Mouse (Mus musculus): ENCODE data around the gene Chl1. TPM values are rescaled to one million over a fixed set of nuclear protein-coding genes. Genes with fewer than 3 reads are reported as not detected.

Chl1 gene
- polyA plus RNA-seq, 1 experiment: 51.9 TPM

DNA sequence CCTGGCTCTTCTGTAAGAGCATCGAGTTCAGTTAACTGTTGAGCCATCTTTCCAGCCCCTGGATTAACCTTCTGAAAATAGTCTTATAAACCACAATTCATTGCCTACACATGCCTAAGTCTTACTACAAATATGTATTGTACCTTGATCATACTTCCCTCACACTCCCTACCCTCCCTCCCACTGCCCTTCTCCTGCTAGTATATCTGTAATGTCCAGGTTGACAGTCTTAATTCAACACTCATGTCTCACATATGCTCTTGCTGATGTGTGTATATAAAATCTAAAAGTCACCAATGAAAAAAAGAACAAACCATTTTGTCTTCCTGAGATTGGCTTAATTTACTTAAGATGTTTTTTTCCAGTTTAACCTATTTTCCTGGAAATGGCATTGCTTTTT, 189.1 kb downstream of the Chl1 start:
- Histone ChIP-seq H3K4me1 (ENCODE audit: control insufficient read depth, insufficient read depth, low read length) (no peaks in the 10 kb centered on the region), H3K27me3 (ENCODE audit: control insufficient read depth, insufficient read depth, low read length) (no peaks in the 10 kb centered on the region), H3K27ac (ENCODE audit: insufficient read depth, low read length) (no peak overlapping the region), H3K4me3 (replicated peaks; ENCODE audit: insufficient read depth, low read depth, low read length) (no peak overlapping the region)
- DNase-seq: no peak
- TF ChIP-seq CTCF (IDR thresholded peaks at IDR 0.05; ENCODE audit: borderline replicate concordance, insufficient read depth, low read depth, low read length): no peak
- 100% methylated on average over 1 of the region's 1 CpGs for WGBS

DNA sequence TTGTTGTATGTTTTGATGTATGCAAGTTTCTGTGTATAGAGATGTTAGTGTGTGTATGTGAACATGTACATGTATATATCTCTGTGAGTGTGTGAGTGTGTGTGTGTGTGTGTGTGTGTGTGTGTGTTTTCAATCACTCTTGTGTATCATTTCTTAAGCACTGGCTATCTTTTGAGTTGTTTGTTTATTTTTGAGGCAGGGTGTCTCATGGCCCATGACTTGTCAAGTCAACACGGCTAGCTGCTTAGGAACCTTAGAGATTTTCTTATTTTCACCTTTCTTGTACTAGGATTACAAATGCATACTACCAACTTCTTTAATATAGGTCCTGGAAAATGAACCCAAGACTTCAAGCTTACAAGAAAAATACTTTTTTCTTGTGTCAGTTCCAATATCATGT, 189.5 kb downstream of the Chl1 start:
- WGBS: 97% methylated on average over 1 of the region's 1 CpGs
- TF ChIP-seq POLR2A (IDR thresholded peaks at IDR 0.05; ENCODE audit: borderline replicate concordance, insufficient read depth, low read length) (no peak), CTCF (IDR thresholded peaks at IDR 0.05; ENCODE audit: borderline replicate concordance, insufficient read depth, low read depth, low read length) (no peak)
- no peak overlapping the region for H3K27ac ChIP-seq (ENCODE audit: insufficient read depth, low read length)
- no peaks in the 10 kb centered on the region for H3K27me3 ChIP-seq (ENCODE audit: control insufficient read depth, insufficient read depth, low read length)
- H3K4me3 ChIP-seq (replicated peaks; ENCODE audit: insufficient read depth, low read depth, low read length): no peak overlapping the region
- DNase-seq: no peak
- no peaks in the 10 kb centered on the region for H3K4me1 ChIP-seq (ENCODE audit: control insufficient read depth, insufficient read depth, low read length)

- TF ChIP-seq CTCF (IDR thresholded peaks at IDR 0.05; ENCODE audit: borderline replicate concordance, insufficient read depth, low read depth, low read length) (no peak), POLR2A (IDR thresholded peaks at IDR 0.05; ENCODE audit: borderline replicate concordance, insufficient read depth, low read length) (no peak)
- no peak overlapping the region for H3K4me3 ChIP-seq (replicated peaks; ENCODE audit: insufficient read depth, low read depth, low read length)
- no peaks in the 10 kb centered on the region for H3K4me1 ChIP-seq (ENCODE audit: control insufficient read depth, insufficient read depth, low read length)
- no peaks in the 10 kb centered on the region for H3K27me3 ChIP-seq (ENCODE audit: control insufficient read depth, insufficient read depth, low read length)
- DNase-seq: no peak
- no peak overlapping the region for H3K27ac ChIP-seq (ENCODE audit: insufficient read depth, low read length)
- 72% methylated on average over 7 of the region's 7 CpGs for WGBS
Observed at GRCm38 (mm10) chr6:103700336-103700735, 189.9 kb downstream of the Chl1 start.

DNA sequence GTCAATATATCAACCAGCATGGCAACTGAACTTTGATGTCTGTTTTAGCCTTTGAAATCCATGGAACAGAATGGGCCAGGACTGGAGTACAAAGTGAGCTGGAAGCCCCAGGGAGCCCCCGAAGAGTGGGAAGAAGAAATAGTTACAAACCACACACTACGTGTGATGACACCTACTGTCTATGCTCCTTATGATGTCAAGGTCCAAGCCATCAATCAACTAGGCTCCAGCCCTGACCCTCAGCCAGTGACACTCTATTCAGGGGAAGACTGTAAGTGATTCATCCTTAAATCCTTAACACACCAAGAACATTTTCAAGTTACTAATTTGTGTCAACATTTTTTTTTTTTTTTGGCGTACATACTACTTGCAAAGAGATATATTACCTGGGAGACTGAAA, 196.0 kb downstream of the Chl1 start:
- no peak for TF ChIP-seq POLR2A (IDR thresholded peaks at IDR 0.05; ENCODE audit: borderline replicate concordance, insufficient read depth, low read length)
- no peak for TF ChIP-seq CTCF (IDR thresholded peaks at IDR 0.05; ENCODE audit: borderline replicate concordance, insufficient read depth, low read depth, low read length)
- no peak for DNase-seq
- no peaks in the 10 kb centered on the region for H3K4me1 ChIP-seq (ENCODE audit: control insufficient read depth, insufficient read depth, low read length)
- H3K27ac ChIP-seq (ENCODE audit: insufficient read depth, low read length): no peak overlapping the region
- H3K4me3 ChIP-seq (replicated peaks; ENCODE audit: insufficient read depth, low read depth, low read length): no peak overlapping the region
- no peaks in the 10 kb centered on the region for H3K27me3 ChIP-seq (ENCODE audit: control insufficient read depth, insufficient read depth, low read length)
- 77% methylated on average over 3 of the region's 3 CpGs for WGBS

- no peak for DNase-seq
- H3K4me1 ChIP-seq (ENCODE audit: control insufficient read depth, insufficient read depth, low read length): no peaks in the 10 kb centered on the region
- TF ChIP-seq CTCF (IDR thresholded peaks at IDR 0.05; ENCODE audit: borderline replicate concordance, insufficient read depth, low read depth, low read length) (no peak), POLR2A (IDR thresholded peaks at IDR 0.05; ENCODE audit: borderline replicate concordance, insufficient read depth, low read length) (no peak)
- no peaks in the 10 kb centered on the region for H3K27me3 ChIP-seq (ENCODE audit: control insufficient read depth, insufficient read depth, low read length)
- no peak overlapping the region for H3K27ac ChIP-seq (ENCODE audit: insufficient read depth, low read length)
- H3K4me3 ChIP-seq (replicated peaks; ENCODE audit: insufficient read depth, low read depth, low read length): no peak overlapping the region
Observed at GRCm38 (mm10) chr6:103739291-103739690, 228.9 kb downstream of the Chl1 start.

GRCm38 (mm10) chr6:103742784-103743183, 232.4 kb downstream of the Chl1 start:
- TF ChIP-seq CTCF (IDR thresholded peaks at IDR 0.05; ENCODE audit: borderline replicate concordance, insufficient read depth, low read depth, low read length) (no peak), POLR2A (IDR thresholded peaks at IDR 0.05; ENCODE audit: borderline replicate concordance, insufficient read depth, low read length) (no peak)
- no peak for DNase-seq
- 29% methylated on average over 3 of the region's 3 CpGs for WGBS
- H3K27me3 ChIP-seq (ENCODE audit: control insufficient read depth, insufficient read depth, low read length): no peaks in the 10 kb centered on the region
- no peak overlapping the region for H3K27ac ChIP-seq (ENCODE audit: insufficient read depth, low read length)
- no peak overlapping the region for H3K4me3 ChIP-seq (replicated peaks; ENCODE audit: insufficient read depth, low read depth, low read length)
- H3K4me1 ChIP-seq (ENCODE audit: control insufficient read depth, insufficient read depth, low read length): no peaks in the 10 kb centered on the region

GRCm38 (mm10) chr6:103746103-103746502, 235.7 kb downstream of the Chl1 start:
- TF ChIP-seq POLR2A (IDR thresholded peaks at IDR 0.05; ENCODE audit: borderline replicate concordance, insufficient read depth, low read length): no peak
- TF ChIP-seq CTCF (IDR thresholded peaks at IDR 0.05; ENCODE audit: borderline replicate concordance, insufficient read depth, low read depth, low read length): no peak
- WGBS: 28% methylated on average over 4 of the region's 4 CpGs
- H3K27ac ChIP-seq (ENCODE audit: insufficient read depth, low read length): no peak overlapping the region
- DNase-seq: no peak
- H3K4me1 ChIP-seq (ENCODE audit: control insufficient read depth, insufficient read depth, low read length): no peaks in the 10 kb centered on the region
- no peak overlapping the region for H3K4me3 ChIP-seq (replicated peaks; ENCODE audit: insufficient read depth, low read depth, low read length)
- H3K27me3 ChIP-seq (ENCODE audit: control insufficient read depth, insufficient read depth, low read length): no peaks in the 10 kb centered on the region

DNA sequence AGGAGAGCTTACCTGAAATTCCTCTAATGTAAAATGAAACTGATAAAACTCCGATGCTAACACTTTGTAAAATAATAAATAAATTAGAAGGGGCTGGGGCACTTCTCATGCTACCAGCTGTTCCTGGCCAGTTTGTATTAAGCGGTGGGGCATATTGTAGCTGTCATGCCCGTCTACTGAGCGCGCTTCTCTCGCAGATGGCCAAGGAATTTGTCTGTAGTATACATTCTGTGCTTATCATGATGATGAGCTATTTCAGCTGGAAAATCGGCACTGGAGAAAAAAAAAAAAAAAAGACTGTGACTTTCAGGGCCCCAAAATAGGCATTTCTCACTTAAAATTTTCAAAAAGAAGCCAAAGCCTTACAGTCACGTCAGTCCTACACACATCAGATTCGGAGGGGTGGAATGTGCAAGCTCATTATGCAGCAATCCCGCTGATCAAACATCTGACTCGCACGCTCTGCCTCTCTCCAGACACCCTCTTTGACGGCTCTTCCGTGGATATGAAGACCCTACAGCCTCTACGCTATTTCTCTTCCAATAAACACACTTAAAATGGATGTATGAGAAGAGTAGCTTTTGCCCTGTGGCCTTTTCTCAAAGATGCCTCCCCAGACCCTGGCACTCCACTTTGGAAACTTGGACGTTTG, 238.9 kb downstream of the Chl1 start:
- 23% methylated on average over 16 of the region's 16 CpGs for WGBS
- TF ChIP-seq CTCF (IDR thresholded peaks at IDR 0.05; ENCODE audit: borderline replicate concordance, insufficient read depth, low read depth, low read length) (no peak), POLR2A (IDR thresholded peaks at IDR 0.05; ENCODE audit: borderline replicate concordance, insufficient read depth, low read length) (no peak)
- Histone ChIP-seq H3K4me1 (ENCODE audit: control insufficient read depth, insufficient read depth, low read length) (no peaks in the 10 kb centered on the region), H3K4me3 (replicated peaks; ENCODE audit: insufficient read depth, low read depth, low read length) (no peak overlapping the region), H3K27me3 (ENCODE audit: control insufficient read depth, insufficient read depth, low read length) (no peaks in the 10 kb centered on the region), H3K27ac (ENCODE audit: insufficient read depth, low read length) (no peak overlapping the region)
- DNase-seq: no peak

Data from cerebellum, adult 2 months (tissue).